Mouse (Mus musculus): ENCODE measurements around the gene Hsd11b1. TPM values are rescaled to one million over a fixed set of nuclear protein-coding genes. Genes with fewer than 3 reads are reported as not detected.
"Not testable (repeated sequence)": the region's sequence is repeated elsewhere in the genome, so short reads cannot be mapped to it uniquely, and the experiment has no call there.

Gene Hsd11b1
- total RNA-seq, 2 experiments from 2014 or later: 17.4 to 18.1 TPM

DNA sequence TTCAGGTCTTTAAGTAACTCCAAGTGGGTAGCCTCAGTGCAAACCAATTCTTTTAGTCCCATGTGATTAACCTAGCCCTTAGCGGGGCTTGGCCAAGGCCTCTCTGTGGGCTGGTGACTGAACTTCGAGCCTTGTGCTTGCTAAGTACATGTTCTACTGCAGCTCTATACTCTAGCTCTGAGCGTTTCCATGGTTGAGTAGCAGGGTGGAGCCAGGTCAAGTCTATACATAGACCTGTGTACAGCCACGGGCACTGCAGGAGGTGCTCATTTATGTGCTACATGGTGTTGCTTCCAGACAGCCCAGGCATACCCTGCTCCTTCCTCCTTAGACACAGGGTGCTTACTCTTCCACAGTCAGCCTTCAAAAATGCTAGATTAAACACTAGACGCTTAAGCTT lies 32.0 kb upstream of the Hsd11b1 start:
- intact Hi-C loops (cut with DNase I): no loop called here
- DNase-seq (ENCODE audit: extremely low spot score in 1 of 2, low spot score in 2 of 2): no peak

DNA sequence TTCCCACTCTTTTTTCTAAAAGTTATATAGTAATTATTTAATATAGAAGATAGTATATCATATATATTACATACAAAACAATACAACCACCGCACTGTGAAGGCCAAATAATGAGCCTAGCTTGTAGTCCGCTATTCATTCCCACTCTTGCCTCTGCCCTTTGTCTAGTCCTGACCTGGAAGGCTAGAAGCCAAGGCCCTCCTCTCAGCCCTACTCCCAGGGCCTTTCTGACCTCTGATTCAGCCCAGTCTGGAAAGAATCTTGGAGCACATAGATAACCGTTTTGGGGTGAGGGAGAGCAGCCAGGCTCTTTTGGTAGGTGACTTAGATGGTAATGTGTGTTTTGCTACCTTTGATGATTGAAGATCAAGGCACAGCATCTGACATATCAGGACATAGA lies 30.1 kb upstream of the Hsd11b1 start:
- intact Hi-C loops (cut with DNase I): no loop called here
- no peak for DNase-seq (ENCODE audit: extremely low spot score in 1 of 2, low spot score in 2 of 2)
- TF ChIP-seq CTCF (IDR thresholded peaks at IDR 0.05): no peak

More for the DNA sequence above, 32.0 kb upstream of the Hsd11b1 start:
- TF ChIP-seq CTCF (IDR thresholded peaks at IDR 0.05): no peak
- Histone ChIP-seq H3K27ac (no peak overlapping the region), H3K4me3 (no peak overlapping the region)

DNA sequence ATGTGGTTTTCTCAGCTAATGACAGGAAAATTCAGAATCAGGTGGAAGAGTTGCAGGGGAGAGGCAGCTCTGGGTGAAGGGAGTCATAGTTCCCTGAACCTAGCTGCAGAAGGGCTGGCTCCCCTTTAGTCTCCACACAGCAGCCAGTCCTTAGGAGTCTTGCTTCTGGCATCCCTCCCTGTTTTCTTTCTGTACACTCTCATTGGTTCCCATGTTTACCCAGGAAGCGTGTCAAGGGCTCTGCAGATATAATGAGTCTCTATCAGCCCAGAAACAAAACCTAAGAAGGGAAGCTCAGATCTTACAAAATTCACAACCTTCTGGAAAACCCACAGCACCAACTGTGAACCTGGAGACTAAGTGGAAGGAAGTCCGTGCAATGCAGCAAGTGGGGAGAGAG lies 29.2 kb upstream of the Hsd11b1 start:
- Histone ChIP-seq H3K27ac (no peak overlapping the region), H3K4me3 (no peak overlapping the region)
- intact Hi-C loops (cut with DNase I): no loop called here
- DNase-seq (ENCODE audit: extremely low spot score in 1 of 2, low spot score in 2 of 2): no peak
- no peak for TF ChIP-seq CTCF (IDR thresholded peaks at IDR 0.05)

More for the DNA sequence above, 30.1 kb upstream of the Hsd11b1 start:
- Histone ChIP-seq H3K27ac (no peak overlapping the region), H3K4me3 (no peak overlapping the region)

DNA sequence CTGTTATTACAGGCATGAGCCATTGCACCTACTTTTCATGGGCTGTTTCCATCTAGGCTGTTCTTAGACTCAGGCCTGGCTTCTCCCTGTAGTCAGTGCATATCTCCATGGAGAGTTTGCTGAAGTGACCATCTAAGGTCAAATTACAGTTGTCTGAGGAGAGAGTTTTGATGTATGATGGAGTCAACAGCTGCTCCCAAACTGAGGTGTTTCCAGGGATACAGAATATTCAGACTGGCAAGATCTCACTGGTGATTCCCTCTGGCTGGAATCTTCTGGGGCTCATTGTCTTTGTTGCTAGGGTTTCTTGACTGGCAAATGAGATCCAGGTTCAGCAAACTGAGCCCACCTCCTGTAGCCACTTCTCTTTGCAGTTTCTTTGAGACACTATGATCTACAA lies 26.8 kb upstream of the Hsd11b1 start:
- H3K4me3 ChIP-seq: no peak overlapping the region
- no peak overlapping the region for H3K27ac ChIP-seq
- TF ChIP-seq CTCF (IDR thresholded peaks at IDR 0.05): no peak
- no peak for DNase-seq (ENCODE audit: extremely low spot score in 1 of 2, low spot score in 2 of 2)
- intact Hi-C loops (cut with DNase I): no loop called here

DNA sequence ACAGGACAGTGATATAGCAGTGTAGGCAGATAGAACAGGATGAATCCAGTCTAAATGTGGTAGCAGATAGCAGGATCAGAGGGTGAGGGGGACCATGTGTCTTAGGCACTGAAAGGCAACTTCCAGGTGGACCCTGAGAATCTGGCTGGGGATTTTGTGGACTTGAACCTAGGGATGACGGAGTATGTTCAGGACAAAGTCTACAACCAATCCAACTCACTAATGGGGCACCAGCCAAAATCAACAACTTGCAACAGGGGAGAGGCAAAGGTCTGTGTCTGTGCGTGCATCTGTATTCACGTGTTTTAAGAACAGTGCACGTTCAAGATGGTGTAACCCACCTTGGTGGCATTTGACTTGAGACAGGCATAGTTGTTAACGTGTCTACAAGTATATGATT lies 26.0 kb upstream of the Hsd11b1 start:
- Histone ChIP-seq H3K4me3 (no peak overlapping the region), H3K27ac (no peak overlapping the region)
- no peak for DNase-seq (ENCODE audit: extremely low spot score in 1 of 2, low spot score in 2 of 2)
- intact Hi-C loops (cut with DNase I): no loop called here
- no peak for TF ChIP-seq CTCF (IDR thresholded peaks at IDR 0.05)

DNA sequence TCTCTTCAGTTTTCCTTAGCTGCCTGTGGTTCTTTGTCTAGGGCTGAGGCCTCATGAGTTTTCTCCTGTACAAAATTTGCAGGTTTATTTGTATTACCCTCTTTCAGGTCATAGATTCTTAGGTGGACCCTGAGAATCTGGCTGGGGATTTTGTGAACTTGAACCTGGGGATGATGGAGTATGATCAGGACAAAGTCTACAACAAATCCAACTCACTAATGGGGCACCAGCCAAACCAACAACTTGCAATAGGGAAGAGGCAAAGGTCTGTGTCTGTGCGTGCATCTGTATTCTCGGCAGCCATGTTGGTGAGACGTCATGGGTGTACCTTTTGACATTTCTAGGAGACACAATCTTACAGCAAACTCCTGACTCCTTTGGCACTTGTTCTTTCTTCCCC lies 25.2 kb upstream of the Hsd11b1 start:
- intact Hi-C loops (cut with DNase I): no loop called here
- no peak overlapping the region for H3K4me3 ChIP-seq
- no peak overlapping the region for H3K27ac ChIP-seq
- DNase-seq (ENCODE audit: extremely low spot score in 1 of 2, low spot score in 2 of 2): no peak
- no peak for TF ChIP-seq CTCF (IDR thresholded peaks at IDR 0.05)

DNA sequence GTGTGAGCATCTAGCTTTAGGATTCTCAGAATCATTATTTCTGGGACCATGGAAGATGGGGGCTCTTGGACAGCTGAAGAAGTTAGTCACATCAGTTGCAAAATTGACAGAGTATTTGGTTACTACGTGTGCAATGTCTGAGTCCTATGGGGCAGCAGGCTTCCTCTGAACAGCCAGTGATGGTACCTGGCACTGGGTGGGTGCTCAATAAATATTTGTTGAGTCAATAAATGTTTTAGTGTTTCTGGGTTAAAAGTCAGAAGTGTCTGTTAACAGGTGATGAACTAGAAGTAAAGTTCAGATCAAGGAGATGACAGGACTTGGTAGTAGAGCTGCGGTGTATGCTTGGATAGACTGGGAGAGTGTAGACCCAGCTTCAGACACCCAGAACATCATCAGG lies 23.7 kb upstream of the Hsd11b1 start:
- no peak overlapping the region for H3K27ac ChIP-seq
- H3K4me3 ChIP-seq: no peak overlapping the region
- DNase-seq (ENCODE audit: extremely low spot score in 1 of 2, low spot score in 2 of 2): no peak
- intact Hi-C loops (cut with DNase I): no loop called here
- TF ChIP-seq CTCF (IDR thresholded peaks at IDR 0.05): no peak

DNA sequence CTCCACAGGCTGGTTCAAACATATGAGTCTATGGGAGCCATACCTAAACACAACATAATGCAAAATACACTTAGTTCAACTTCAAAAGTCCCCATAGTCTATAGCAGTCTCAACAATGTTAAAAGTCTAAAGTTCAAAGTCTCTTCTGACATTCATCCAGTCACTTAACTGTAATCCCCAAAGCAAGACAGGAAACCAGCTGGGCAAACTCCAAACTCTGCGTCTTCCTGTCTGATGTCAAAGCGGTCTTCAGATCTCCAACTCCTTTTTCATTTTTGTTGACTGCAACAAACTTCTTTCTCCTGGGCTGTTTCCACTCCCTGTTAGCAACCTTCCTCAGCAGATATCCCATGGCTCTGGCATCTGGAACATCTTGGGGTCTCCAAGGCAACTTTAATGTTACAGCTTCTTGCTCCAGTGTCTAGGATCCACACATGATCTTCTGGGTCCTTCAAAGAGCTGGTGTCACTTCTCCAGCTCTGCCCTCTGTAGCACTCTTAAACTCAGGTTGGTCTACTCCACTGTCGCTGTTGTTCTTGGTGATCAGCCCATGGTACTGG lies 22.0 kb upstream of the Hsd11b1 start:
- DNase-seq (ENCODE audit: extremely low spot score in 1 of 2, low spot score in 2 of 2); H3K4me3 ChIP-seq; intact Hi-C loops (cut with DNase I); H3K27ac ChIP-seq: not testable (repeated sequence)

DNA sequence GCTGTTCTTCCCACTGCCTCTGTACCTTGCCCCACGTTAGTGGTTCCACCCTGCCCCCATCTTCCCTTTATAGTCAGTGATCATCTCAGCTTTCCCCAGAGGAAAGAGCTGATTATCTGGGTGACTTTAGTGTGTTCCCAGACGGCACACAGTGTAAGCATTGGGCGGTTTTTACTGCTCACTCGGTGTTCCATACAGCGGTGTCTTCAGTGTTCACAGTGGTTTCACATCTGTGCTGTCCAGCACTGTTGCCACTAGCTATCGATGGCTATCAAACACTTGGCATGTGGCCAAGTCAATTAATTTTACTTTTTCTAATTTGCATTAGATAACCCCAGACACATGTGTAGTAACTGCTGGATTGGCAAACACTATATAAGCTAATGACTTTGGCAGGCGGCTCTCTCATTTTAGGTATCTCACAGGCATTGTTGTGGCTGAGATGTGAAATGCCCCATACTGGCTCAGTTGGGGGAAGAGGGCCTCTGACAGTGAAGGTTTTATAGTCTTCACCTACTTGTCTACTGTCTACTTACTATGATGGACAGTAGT lies 20.4 kb upstream of the Hsd11b1 start:
- Histone ChIP-seq H3K4me3 (no peak overlapping the region), H3K27ac (no peak overlapping the region)
- TF ChIP-seq CTCF (IDR thresholded peaks at IDR 0.05): no peak
- intact Hi-C loops (cut with DNase I): no loop called here
- DNase-seq (ENCODE audit: extremely low spot score in 1 of 2, low spot score in 2 of 2): no peak

DNA sequence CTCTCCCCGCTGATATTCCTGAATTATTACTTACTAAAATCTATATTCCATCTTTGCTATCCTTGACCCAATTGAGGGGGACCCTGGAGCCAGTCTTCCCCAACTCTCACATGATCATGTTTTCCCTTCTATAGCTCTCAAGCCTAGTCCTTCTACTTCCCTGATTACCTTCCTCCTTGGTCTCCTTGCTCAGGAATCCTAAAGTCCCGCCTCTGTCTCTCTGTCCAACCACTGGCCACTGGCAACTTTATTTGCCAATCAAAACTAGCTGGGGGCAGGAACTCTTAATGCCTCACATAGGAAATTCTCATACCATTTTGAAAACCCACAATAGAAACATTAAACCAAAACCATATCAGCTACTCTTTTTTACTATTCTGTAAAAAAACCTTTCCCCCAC lies 17.5 kb upstream of the Hsd11b1 start:
- H3K4me3 ChIP-seq: no peak overlapping the region
- intact Hi-C loops (cut with DNase I): no loop called here
- no peak for DNase-seq (ENCODE audit: extremely low spot score in 1 of 2, low spot score in 2 of 2)
- no peak overlapping the region for H3K27ac ChIP-seq
- TF ChIP-seq CTCF (IDR thresholded peaks at IDR 0.05): no peak

DNA sequence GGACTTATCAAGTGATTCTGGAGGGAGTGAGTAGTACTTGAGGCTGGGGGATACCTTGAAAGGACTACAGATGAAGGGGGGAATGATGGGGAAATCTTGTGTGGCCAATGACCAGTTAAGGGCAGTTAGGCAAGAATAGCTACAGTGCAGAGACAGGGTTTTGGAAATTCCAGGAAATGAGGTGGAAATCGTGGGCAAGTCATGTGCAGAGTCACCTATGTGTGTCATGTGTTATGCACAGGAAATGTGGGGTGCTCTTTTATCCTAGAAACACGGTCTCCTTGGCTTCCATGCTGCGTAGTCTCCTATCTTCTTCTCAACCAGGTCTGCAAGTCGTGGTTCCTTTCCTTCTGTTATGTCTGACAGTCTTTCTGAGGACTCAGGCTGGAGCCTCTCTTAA lies 15.6 kb upstream of the Hsd11b1 start:
- no peak for TF ChIP-seq CTCF (IDR thresholded peaks at IDR 0.05)
- H3K27ac ChIP-seq: no peak overlapping the region
- intact Hi-C loops (cut with DNase I): no loop called here
- DNase-seq (ENCODE audit: extremely low spot score in 1 of 2, low spot score in 2 of 2): no peak
- no peak overlapping the region for H3K4me3 ChIP-seq

DNA sequence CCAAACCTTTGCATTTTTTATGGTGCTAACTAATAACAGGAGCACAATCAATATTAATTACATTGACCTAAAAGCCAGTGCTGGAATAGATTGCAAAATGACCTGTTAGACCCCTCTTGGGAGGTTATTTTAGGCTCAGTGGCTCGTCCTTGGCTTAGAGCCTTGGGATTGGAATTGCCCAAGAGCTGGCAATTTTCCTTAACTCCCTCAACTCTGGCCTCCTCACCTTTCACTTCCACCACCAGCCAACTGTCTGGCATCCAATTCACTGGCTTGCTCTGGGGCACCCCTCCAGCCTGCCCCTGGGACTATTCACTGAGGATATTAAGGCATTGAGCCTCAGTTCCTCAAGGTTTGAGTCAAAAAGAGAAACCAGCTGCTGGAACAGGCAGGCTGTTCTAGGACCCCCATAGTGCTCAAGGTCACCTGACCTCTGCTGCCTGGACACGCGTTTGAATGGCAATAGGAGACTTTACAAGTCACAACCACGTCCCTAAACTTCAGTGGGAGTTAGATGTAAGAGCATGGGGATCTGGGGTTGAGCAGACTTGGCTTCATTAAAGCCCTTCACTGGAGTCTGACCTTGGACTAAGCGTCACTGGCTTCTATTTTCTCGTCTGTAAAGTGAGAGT lies 14.7 kb upstream of the Hsd11b1 start:
- Histone ChIP-seq H3K4me3 (no peak overlapping the region), H3K27ac (no peak overlapping the region)
- TF ChIP-seq CTCF (IDR thresholded peaks at IDR 0.05): no peak
- intact Hi-C loops (cut with DNase I): no loop called here
- no peak for DNase-seq (ENCODE audit: extremely low spot score in 1 of 2, low spot score in 2 of 2)
